In genomic region chr7:73427794-73428193, GRCm38 (mm10) we compare ENCODE assay signal across 24 mouse cellular contexts. TPM values are rescaled to one million over a fixed set of nuclear protein-coding genes. Genes with fewer than 3 reads are reported as not detected.
"Had no signal": no experiment of that assay in that cellular context is flagged by ENCODE, and none has a peak within 500 bp of the region (broad histone marks: within the 10 kb centered on the region; RNA-seq: fewer than 3 reads in every experiment).

No protein-coding gene starts in this region.

- DNase-seq: kidney, adult 2 months; kidney, postnatal 25 days; left cerebral cortex, postnatal 4 days; liver, embryonic 13.5 days; lung, adult 2 months; lung, postnatal 14 days; lung, postnatal 4 days; right cerebral cortex, adult 18-20 months; right cerebral cortex, postnatal 14 days; right cerebral cortex, postnatal 4 days; thymus, adult 2 months; thymus, postnatal 14 days; thymus, postnatal 4 days had no signal

- H3K9ac ChIP-seq: limb, embryonic 13.5 days; liver, embryonic 13.5 days; neural tube, embryonic 12.5 days; neural tube, embryonic 15.5 days had no signal

- H3K4me1 ChIP-seq: limb, embryonic 13.5 days; liver, embryonic 13.5 days had no signal

- H3K27me3 ChIP-seq: limb, embryonic 13.5 days; liver, embryonic 13.5 days; neural tube, embryonic 12.5 days; neural tube, embryonic 15.5 days had no signal

- ATAC-seq: intestine, postnatal 0 days; midbrain, embryonic 16.5 days had no signal

- H3K9me3 ChIP-seq: limb, embryonic 13.5 days; liver, embryonic 13.5 days; neural tube, embryonic 12.5 days; neural tube, embryonic 15.5 days had no signal

- H3K27ac ChIP-seq: kidney, postnatal 0 days; limb, embryonic 13.5 days; liver, embryonic 13.5 days; neural tube, embryonic 12.5 days; stomach, postnatal 0 days had no signal

- H3K4me3 ChIP-seq: limb, embryonic 13.5 days; liver, embryonic 13.5 days; neural tube, embryonic 12.5 days; neural tube, embryonic 15.5 days had no signal

- H3K4me2 ChIP-seq: limb, embryonic 13.5 days; liver, embryonic 13.5 days; midbrain, embryonic 11.5 days; neural tube, embryonic 12.5 days; neural tube, embryonic 15.5 days had no signal

RNA-seq across cellular contexts. Expression of gene Rgma, which starts 52.5 kb away (rescaled TPM):
- total RNA-seq: megakaryocyte progenitor cell, adult 5-6 weeks; megakaryocyte-erythroid progenitor cell, adult 5-6 weeks; monocyte, adult 5-6 weeks had no signal
